Mouse (Mus musculus): Measurements from ENCODE around the gene Mum1.
A peak's percentile ranks its signal among the peaks of the same experiment; 100 is the strongest.

The Mum1 gene

GRCm38 (mm10) chr10:80226416-80227165 lies at the start of gene Mum1:
Gene Mum1, plus strand, starts transcription at chr10:80226434.
- peak; percentile 99 for DNase-seq (ENCODE audit: low spot score)

- DNase-seq (ENCODE audit: low spot score): no peak
Observed at GRCm38 (mm10) chr10:80177441-80178279, 48.6 kb upstream of the Mum1 start.

GRCm38 (mm10) chr10:80179068-80180051 lies 46.9 kb upstream of the Mum1 start, which contains the start of gene Efna2:
Gene Efna2, plus strand, starts transcription at chr10:80179482.
- DNase-seq (ENCODE audit: low spot score): no peak

- no peak for DNase-seq (ENCODE audit: low spot score)
Observed at GRCm38 (mm10) chr10:80180288-80180687, 45.9 kb upstream of the Mum1 start.

GRCm38 (mm10) chr10:80180823-80181222 lies 45.4 kb upstream of the Mum1 start:
- DNase-seq (ENCODE audit: low spot score): no peak

- no peak for DNase-seq (ENCODE audit: low spot score)
Observed at GRCm38 (mm10) chr10:80182547-80182946, 43.7 kb upstream of the Mum1 start.

- no peak for DNase-seq (ENCODE audit: low spot score)
Observed at GRCm38 (mm10) chr10:80186649-80187048, 39.6 kb upstream of the Mum1 start.

- DNase-seq (ENCODE audit: low spot score): no peak
Observed at GRCm38 (mm10) chr10:80187739-80188138, 38.5 kb upstream of the Mum1 start.

GRCm38 (mm10) chr10:80188453-80189024 lies 37.7 kb upstream of the Mum1 start:
- no peak for DNase-seq (ENCODE audit: low spot score)

GRCm38 (mm10) chr10:80189999-80190398 lies 36.2 kb upstream of the Mum1 start:
- no peak for DNase-seq (ENCODE audit: low spot score)

- DNase-seq (ENCODE audit: low spot score): no peak
Observed at GRCm38 (mm10) chr10:80190491-80191051, 35.7 kb upstream of the Mum1 start.

GRCm38 (mm10) chr10:80193976-80194375 lies 32.3 kb upstream of the Mum1 start:
- no peak for DNase-seq (ENCODE audit: low spot score)

- DNase-seq (ENCODE audit: low spot score): no peak
Observed at GRCm38 (mm10) chr10:80194441-80194840, 31.8 kb upstream of the Mum1 start.

GRCm38 (mm10) chr10:80196167-80196566 lies 30.1 kb upstream of the Mum1 start:
- DNase-seq (ENCODE audit: low spot score): no peak

GRCm38 (mm10) chr10:80196778-80197581 lies 29.3 kb upstream of the Mum1 start:
- DNase-seq (ENCODE audit: low spot score): no peak

- peak; percentile 75 for DNase-seq (ENCODE audit: low spot score)
Observed at GRCm38 (mm10) chr10:80199440-80200008, 26.7 kb upstream of the Mum1 start.

GRCm38 (mm10) chr10:80200485-80200884 lies 25.7 kb upstream of the Mum1 start:
- no peak for DNase-seq (ENCODE audit: low spot score)

- no peak for DNase-seq (ENCODE audit: low spot score)
Observed at GRCm38 (mm10) chr10:80204055-80204454, 22.2 kb upstream of the Mum1 start.

GRCm38 (mm10) chr10:80207201-80207600 lies 19.0 kb upstream of the Mum1 start:
- no peak for DNase-seq (ENCODE audit: low spot score)

- DNase-seq (ENCODE audit: low spot score): no peak
Observed at GRCm38 (mm10) chr10:80207676-80208075, 18.6 kb upstream of the Mum1 start.
